Mouse (Mus musculus): ENCODE measurements around the gene Akap7. TPM values are rescaled to one million over a fixed set of nuclear protein-coding genes. Genes with fewer than 3 reads are reported as not detected.
"Not testable (repeated sequence)": the region's sequence is repeated elsewhere in the genome, so short reads cannot be mapped to it uniquely, and the experiment has no call there.

Gene Akap7
- polyA plus RNA-seq, 1 experiment = 9.0 TPM

DNA sequence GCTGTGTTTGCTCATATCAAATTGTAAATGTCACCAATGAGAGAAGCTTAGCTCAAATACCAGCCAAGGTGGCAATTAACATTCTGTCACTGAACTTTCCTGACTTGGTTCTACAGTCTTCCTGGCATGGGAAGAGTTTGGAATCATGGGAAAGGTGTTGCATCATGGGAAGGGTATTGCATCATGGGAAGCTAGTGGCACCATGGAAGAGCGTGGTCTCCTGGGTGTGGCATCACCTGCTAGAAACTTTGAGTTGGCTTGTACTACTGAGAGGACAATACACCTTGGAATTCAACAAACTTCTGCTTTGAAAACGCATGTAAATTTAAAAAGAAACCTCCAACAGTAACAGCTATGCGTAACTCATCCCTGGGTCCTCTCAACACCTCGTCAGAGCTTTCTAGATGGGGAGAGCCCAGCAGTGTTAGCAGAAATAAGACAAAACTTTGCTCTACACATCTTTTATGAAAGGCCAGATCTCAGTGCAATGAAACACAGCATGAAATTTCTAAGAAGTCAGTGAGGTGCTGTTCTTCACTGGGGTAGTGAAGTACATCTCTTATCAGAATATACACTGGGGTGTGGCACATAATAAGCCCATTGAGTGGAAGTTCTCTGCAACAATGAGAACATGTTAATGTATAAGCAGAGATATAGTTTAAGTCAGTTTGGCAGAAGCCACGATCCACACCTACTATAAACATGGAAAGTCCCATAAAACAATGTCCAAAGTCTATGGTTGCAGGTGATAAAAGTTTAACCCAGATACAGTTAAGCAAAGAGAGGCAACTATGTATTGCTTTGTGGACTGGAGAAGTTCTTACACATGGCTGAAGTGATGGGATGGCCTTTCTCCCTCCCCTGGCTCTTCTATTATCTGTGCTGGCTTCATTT lies 115.2 kb downstream of the Akap7 start:
- H3ac ChIP-seq (ENCODE audit: control insufficient read depth, insufficient read length) = no peak overlapping the region
- no peak overlapping the region for H3K4me3 ChIP-seq
- no peaks in the 10 kb centered on the region for H3K27me3 ChIP-seq (ENCODE audit: control insufficient read depth, insufficient read depth, insufficient read length)
- no peaks in the 10 kb centered on the region for H3K79me2 ChIP-seq (ENCODE audit: control insufficient read depth, insufficient read depth)
- H3K36me3 ChIP-seq (ENCODE audit: control insufficient read depth, insufficient read depth) = no peaks in the 10 kb centered on the region
- H3K4me2 ChIP-seq (ENCODE audit: low read depth) = no peak overlapping the region
- TF ChIP-seq CEBPB (IDR thresholded peaks at IDR 0.05; ENCODE audit: insufficient read depth, poor library complexity, severe bottlenecking) (peak; percentile 61; the same call in 1 of the 2 replicates), POLR2AphosphoS2 (IDR thresholded peaks at IDR 0.05; ENCODE audit: insufficient read length, low read depth) (no peak)

DNA sequence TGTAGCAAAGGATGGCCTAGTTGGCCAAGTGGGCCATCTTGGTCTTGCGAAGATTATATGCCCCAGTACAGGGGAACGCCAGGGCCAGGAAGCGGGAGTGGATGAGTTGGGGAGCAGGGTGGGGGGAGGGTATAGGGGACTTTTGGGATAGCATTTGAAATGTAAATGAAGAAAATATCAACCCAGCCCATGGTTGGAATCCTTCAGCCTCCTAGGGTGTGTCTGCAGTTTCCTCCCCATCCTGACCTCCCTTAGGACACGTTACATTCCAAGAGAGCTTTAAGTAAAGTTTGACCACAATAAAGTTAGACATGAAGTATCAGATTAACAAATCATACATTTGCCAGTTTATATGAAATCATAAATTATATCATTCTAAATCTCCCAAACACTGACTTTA lies 116.5 kb downstream of the Akap7 start:
- Histone ChIP-seq H3K4me2 (ENCODE audit: low read depth) (no peak overlapping the region), H3K27me3 (ENCODE audit: control insufficient read depth, insufficient read depth, insufficient read length) (no peaks in the 10 kb centered on the region), H3ac (ENCODE audit: control insufficient read depth, insufficient read length) (no peak overlapping the region), H3K79me2 (ENCODE audit: control insufficient read depth, insufficient read depth) (no peaks in the 10 kb centered on the region), H3K4me3 (no peak overlapping the region), H3K36me3 (ENCODE audit: control insufficient read depth, insufficient read depth) (no peaks in the 10 kb centered on the region)
- no peak for TF ChIP-seq CEBPB (IDR thresholded peaks at IDR 0.05; ENCODE audit: insufficient read depth, poor library complexity, severe bottlenecking)

DNA sequence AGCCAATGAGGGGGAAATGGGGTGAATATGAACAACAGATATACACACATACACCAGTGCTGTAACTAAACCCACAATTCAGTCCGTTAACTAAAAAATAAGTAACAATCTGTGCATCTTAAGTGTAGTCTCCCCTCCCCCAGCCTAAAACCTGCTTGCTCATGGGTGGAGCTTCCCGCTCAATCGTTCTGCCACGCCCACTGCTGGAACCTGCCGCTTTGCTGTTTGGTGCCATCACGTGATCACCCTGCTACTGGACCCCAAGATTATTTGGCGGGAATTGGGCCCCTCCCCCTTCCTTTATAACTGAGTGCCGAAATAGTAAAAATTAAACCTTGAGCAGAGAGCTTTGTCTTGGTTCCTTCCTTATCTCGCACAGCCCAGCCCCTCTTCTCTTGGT lies 121.4 kb downstream of the Akap7 start:
- not testable (repeated sequence) for H3K27me3 ChIP-seq (ENCODE audit: control insufficient read depth, insufficient read depth, insufficient read length); H3K4me3 ChIP-seq; H3ac ChIP-seq (ENCODE audit: control insufficient read depth, insufficient read length); H3K79me2 ChIP-seq (ENCODE audit: control insufficient read depth, insufficient read depth); H3K4me2 ChIP-seq (ENCODE audit: low read depth); H3K36me3 ChIP-seq (ENCODE audit: control insufficient read depth, insufficient read depth)

DNA sequence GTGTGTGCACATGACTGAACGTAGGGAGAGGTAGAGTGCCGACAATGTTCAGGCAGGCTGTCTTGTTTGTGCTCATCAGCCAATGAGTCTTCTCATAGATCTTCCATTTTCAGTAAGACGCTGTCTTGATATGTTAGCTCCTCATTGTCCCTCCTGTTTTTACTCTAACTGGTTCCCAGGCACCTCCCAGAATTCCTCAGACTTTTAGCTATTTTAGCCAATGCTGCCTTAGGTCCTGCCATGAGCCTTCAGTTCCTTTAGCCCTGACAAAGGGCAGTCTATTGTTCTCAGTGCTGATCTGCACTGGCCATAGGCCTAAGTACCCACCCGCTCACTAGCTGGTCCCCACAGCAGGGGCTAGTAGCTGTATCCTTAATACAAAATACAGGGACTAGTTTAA lies 122.0 kb downstream of the Akap7 start:
- Histone ChIP-seq H3K4me3 (no peak overlapping the region), H3ac (ENCODE audit: control insufficient read depth, insufficient read length) (no peak overlapping the region), H3K79me2 (ENCODE audit: control insufficient read depth, insufficient read depth) (no peaks in the 10 kb centered on the region), H3K27me3 (ENCODE audit: control insufficient read depth, insufficient read depth, insufficient read length) (no peaks in the 10 kb centered on the region), H3K36me3 (ENCODE audit: control insufficient read depth, insufficient read depth) (no peaks in the 10 kb centered on the region), H3K4me2 (ENCODE audit: low read depth) (no peak overlapping the region)
- no peak for TF ChIP-seq MAX (IDR thresholded peaks at IDR 0.05; ENCODE audit: low read depth)
- no peak for TF ChIP-seq SRF (IDR thresholded peaks at IDR 0.05; ENCODE audit: control insufficient read depth, insufficient read length, low read depth)
- no peak for TF ChIP-seq POLR2AphosphoS2 (IDR thresholded peaks at IDR 0.05; ENCODE audit: insufficient read length, low read depth)
- TF ChIP-seq MYOD1 (IDR thresholded peaks at IDR 0.05; ENCODE audit: control insufficient read depth in 1 of 3, insufficient read length in 2 of 3, low read depth in 2 of 3) = no peak
- no peak for TF ChIP-seq USF1 (IDR thresholded peaks at IDR 0.05; ENCODE audit: low read depth)
- TF ChIP-seq TCF3 (IDR thresholded peaks at IDR 0.05; ENCODE audit: insufficient read length, low read depth) = no peak
- no peak for TF ChIP-seq MYOG (IDR thresholded peaks at IDR 0.05; ENCODE audit: control insufficient read depth in 1 of 3, insufficient read depth in 1 of 3, insufficient read length in 2 of 3, low read depth in 2 of 3)
- TF ChIP-seq POLR2A (IDR thresholded peaks at IDR 0.05; ENCODE audit: insufficient read length, low read depth) = no peak
- no peak for TF ChIP-seq CEBPB (IDR thresholded peaks at IDR 0.05; ENCODE audit: insufficient read depth, poor library complexity, severe bottlenecking)
- TF ChIP-seq REST (IDR thresholded peaks at IDR 0.05; ENCODE audit: insufficient read depth, insufficient read length) = no peak
- no peak for TF ChIP-seq E2F4 (IDR thresholded peaks at IDR 0.05; ENCODE audit: insufficient read depth)
- TF ChIP-seq TCF12 (IDR thresholded peaks at IDR 0.05; ENCODE audit: insufficient read depth, poor library complexity, severe bottlenecking) = no peak

DNA sequence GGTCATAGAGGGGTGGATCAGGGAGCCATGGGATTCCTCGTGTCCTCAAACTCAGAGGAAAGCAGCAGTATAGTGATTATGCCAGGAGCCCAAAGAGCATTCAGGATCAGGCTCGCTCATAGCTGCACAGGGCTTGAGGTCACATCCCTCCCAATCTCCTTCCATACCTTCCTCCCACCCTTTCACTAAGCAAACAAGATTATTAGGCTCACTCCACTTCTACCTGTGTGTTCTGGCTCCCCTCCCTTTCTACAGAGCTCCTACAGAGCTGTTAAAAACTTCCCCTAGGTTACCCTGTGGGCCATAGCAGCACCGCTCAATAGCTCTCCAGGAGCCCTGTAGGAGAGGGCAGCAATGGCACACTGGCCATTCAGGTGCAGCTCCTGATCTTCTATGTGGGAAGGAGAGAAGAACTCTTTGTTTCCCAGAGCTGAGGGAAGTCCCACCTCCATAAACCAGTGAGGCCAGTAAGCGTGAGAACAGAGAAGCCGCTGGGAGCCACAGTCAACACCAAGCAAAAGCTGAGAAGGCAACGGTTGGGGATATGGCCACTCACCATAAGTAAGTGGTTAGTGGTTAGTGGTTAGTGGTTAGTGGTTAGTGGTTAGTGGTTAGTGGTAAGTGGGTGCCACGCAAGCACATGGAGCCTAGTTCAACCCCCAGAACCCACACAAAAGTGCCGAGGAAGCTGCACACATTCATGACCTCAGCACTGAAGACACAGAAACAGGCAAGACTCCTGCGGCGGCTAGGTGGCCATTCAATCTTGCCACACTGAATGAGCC lies 122.7 kb downstream of the Akap7 start:
- no peaks in the 10 kb centered on the region for H3K36me3 ChIP-seq (ENCODE audit: control insufficient read depth, insufficient read depth)
- no peak overlapping the region for H3K4me3 ChIP-seq
- no peak overlapping the region for H3K4me2 ChIP-seq (ENCODE audit: low read depth)
- H3K27me3 ChIP-seq (ENCODE audit: control insufficient read depth, insufficient read depth, insufficient read length) = no peaks in the 10 kb centered on the region
- H3K79me2 ChIP-seq (ENCODE audit: control insufficient read depth, insufficient read depth) = no peaks in the 10 kb centered on the region
- TF ChIP-seq CEBPB (IDR thresholded peaks at IDR 0.05; ENCODE audit: insufficient read depth, poor library complexity, severe bottlenecking) (no peak), TCF12 (IDR thresholded peaks at IDR 0.05; ENCODE audit: insufficient read depth, poor library complexity, severe bottlenecking) (no peak), SRF (IDR thresholded peaks at IDR 0.05; ENCODE audit: control insufficient read depth, insufficient read length, low read depth) (no peak), MYOD1 (IDR thresholded peaks at IDR 0.05; ENCODE audit: control insufficient read depth in 1 of 3, insufficient read length in 2 of 3, low read depth in 2 of 3) (no peak), MAX (IDR thresholded peaks at IDR 0.05; ENCODE audit: low read depth) (no peak), E2F4 (IDR thresholded peaks at IDR 0.05; ENCODE audit: insufficient read depth) (no peak), POLR2A (IDR thresholded peaks at IDR 0.05; ENCODE audit: insufficient read length, low read depth) (no peak), POLR2AphosphoS2 (IDR thresholded peaks at IDR 0.05; ENCODE audit: insufficient read length, low read depth) (no peak), TCF3 (IDR thresholded peaks at IDR 0.05; ENCODE audit: insufficient read length, low read depth) (no peak), USF1 (IDR thresholded peaks at IDR 0.05; ENCODE audit: low read depth) (no peak), MYOG (IDR thresholded peaks at IDR 0.05; ENCODE audit: control insufficient read depth in 1 of 3, insufficient read depth in 1 of 3, insufficient read length in 2 of 3, low read depth in 2 of 3) (no peak), REST (IDR thresholded peaks at IDR 0.05; ENCODE audit: insufficient read depth, insufficient read length) (no peak)
- no peak overlapping the region for H3ac ChIP-seq (ENCODE audit: control insufficient read depth, insufficient read length)
